Mouse (Mus musculus): ENCODE measurements around the gene Simc1. TPM values are rescaled to one million over a fixed set of nuclear protein-coding genes. Genes with fewer than 3 reads are reported as not detected.
A peak's percentile ranks its signal among the peaks of the same experiment; 100 is the strongest.

Gene Simc1
- total RNA-seq (2022), result 10 to 100 TPM; 13.5 to 56.8 (median 26.1) TPM

DNA sequence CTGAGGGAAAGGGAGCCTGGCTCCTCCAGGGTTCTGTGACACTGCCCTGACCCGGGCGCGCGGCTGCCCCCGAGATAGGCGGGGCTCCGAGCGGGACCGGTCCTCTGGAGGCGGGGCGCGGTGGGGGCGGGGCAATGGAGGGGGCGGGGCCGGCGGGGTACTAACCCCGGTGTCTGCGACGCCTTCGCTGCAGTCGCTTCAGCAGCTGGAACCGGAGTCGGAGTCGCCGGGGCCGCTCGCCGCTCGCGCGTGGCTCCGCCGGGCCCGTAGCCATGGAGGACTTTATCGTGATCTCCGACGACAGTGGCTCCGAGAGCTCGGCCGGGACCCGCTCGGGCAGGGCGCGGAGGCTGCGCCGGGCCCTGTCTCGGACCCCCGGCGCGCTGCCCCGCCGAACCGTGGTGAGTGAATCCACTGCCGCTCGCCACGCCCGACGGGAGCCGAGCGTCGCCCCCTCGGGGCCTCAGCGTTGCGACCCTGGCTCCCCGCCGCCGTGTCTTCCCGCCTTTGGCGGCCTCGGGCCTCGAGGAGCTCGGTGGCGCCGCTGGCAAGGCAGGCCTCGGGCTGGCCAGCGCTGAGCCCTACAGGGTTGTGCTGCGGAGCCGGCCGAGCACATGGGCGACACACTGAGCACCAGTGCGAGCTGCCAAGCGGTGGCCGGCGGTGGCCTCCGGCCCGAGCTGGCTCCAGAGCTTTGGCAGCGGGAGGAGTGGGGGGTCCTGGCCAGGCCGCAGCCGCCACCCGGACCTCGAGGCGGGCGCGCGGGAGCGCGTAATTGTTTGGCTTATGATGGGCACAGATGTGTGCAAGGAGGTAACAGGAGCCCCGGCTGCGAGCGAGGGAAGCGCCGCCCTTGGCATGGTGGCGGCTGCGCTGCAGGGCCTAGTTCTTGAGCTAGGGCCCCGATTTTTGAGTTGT, at the start of gene Simc1:
Gene Simc1 (plus strand): TSS at position 176 of the 918 bp plus-strand sequence.
- peak; percentile 71 for DNase-seq

DNA sequence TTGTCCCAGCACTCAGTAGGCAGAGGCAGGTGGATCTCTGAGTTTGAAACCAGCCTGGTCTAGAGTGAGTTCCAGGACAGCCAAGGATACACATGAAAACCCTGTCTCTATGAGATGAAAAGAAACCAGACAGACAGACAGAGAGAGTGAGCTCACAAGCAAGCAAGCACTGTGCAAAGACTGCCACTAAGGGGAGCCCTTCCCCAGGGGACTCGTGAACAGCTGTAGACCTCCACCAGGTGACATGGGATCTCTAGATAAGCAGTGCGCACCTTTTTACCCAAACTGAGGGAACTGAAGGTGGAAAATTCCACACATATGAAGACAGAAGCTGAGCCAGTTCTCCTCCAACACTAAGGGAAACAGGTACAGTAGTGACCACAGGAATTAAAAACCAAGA, 46.5 kb upstream of the Simc1 start:
- no peak for DNase-seq

DNA sequence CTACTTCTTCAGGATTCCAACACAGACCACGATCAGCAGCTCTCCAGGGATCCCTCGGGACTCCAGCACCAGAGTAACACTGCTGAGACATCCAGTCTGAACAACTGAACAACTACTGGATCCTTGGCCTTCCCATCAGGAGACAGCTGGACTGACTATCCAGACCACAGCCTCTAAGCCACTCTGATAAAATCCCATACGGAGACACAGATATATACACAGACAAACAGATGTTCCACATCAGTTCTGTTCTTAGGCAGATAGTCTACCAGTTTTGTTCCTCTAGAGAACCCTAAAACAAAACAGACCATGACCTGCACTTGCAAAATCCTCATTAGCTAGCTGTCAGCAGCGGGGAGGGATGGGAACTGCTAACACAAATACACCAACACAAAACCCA, 44.3 kb upstream of the Simc1 start:
- DNase-seq, result no peak

DNA sequence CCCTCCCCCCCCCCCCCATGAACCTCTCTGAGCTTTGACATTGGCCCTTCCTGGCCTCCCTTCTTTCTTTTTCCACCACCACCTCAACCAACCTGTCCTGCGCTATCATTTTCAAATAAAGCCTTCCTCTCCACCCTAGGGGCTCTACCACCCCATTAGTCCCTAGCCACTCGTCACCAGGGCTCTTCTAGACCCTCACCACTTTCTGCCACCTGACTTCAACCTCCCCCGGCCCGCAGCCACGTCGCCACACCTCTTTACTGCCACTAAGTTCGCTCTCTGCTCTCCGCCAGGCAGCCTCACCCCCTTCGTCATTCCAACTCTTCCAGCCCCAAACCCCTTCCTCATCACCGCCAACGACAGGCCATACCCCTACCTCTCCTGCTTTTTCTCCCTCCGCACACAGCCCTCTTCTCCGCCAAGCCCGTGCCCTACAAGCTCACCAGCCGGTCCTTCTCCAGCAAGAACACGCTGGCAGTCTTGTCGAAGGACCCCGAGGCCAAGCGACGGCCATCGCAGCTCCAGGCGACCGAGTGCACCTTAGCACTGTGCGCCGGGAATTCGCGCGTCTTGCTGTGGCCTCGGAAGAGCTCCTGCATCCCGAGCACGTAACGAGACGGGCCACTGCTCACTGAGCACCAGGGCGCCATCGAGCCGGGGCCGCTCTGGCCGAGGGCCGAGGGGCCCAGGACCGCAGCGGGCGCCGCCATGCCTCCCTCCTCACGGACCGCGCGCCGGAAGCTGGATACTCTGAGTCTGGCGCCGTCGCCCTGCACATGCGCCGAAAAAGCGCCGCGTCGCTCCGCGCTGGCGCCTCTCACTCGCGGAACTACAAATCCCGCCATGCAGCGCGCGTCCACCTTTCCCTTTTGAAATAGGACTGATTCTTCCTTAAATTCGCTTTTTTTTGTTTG, 35.2 kb upstream of the Simc1 start, which contains the start of gene Thoc3:
Gene Thoc3 (minus strand): TSS at position 752 of the 914 bp plus-strand sequence.
- peak; percentile 87 for DNase-seq

DNA sequence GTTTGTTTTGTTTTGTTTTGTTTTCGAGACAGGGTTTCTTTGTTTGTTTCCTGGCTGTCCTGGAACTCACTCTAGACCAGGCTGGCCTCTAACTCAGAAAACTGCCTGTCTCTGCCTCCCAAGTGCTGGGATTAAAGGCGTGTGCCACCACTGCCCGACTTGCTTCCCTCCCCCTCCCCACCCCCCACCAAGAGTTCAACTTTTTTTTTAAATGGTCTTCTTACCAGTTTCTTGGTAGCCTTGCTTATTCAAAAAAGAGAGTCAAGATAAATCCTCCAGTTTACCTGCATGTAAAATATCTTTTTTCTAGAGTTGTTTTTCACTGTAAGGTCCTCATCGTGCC, 34.6 kb upstream of the Simc1 start:
- DNase-seq, result no peak

DNA sequence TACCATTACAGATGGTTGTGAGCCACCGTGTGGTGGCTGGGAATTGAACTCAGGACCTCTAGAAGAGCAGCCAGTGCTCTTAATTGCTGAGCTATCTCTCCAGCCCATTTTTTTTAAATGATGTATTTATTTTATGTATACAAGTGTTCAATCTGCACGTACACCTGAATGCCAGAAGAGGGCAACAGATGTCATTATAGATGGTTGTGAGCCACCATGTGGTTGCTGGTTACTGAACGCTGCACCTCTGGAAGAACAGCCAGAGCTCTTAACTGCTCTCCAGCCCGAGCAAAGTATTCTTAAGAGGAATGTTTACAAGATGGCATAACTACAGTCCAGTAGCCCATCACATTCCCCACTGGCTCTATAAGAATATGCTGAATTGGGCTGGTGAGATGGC, 31.6 kb upstream of the Simc1 start:
- no peak for DNase-seq

DNA sequence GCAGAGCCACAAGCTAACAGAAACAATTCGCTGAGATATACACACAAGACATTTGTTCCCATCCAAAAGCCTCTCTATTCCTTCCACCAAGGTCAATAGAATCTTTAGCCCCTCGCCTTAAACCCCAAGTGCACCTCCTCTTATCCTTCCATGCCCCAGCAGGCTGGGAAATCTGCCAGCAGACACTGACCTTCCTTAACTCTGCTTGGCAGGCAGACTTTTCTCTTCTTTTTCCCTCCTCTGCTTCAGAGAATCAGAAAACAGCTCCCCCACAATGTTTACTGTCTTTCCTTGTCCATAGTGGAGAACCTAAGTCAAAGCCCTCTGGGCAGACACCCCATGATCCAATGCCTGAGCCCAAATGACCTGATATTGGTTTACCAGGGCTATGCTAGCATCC, 28.6 kb upstream of the Simc1 start:
- no peak for DNase-seq

DNA sequence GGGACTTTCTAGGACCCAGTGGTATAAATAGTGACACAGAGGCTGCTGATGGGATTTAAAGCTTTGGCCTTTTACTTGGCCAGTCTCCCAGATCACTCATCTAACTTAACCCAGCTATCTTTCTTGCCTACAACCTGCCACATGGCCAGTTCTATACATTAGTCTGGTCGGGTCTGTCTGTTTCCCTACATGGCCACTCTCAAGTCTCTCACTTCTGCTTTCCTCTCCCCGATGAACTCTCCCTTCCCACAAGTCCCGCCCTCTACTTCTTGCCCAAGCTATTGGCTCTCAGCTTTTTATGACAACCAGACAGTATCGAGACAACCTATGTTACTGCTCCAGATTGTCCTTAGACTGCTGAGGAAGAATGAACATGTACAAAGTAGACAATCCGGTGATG, 27.9 kb upstream of the Simc1 start:
- DNase-seq, result no peak

DNA sequence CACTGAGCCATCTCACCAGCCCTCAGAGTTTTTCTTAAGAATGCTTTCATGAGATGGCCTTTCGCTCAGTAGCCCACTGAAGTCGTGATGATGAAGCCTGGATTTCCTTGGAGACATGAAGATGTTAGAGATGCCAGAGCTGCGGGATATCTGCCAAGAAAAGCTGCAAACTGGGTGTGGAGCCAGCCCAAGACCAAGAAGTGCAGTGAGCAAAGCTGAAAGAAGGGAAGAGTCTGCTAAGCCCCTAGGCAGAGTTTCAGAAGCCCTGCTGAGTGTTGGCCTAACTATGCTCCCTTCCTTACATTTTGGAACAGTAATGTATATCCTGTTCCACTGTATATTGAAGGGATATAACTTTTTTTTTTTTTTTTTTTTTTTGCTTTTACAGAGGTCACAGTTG, 24.3 kb upstream of the Simc1 start:
- DNase-seq, result no peak

DNA sequence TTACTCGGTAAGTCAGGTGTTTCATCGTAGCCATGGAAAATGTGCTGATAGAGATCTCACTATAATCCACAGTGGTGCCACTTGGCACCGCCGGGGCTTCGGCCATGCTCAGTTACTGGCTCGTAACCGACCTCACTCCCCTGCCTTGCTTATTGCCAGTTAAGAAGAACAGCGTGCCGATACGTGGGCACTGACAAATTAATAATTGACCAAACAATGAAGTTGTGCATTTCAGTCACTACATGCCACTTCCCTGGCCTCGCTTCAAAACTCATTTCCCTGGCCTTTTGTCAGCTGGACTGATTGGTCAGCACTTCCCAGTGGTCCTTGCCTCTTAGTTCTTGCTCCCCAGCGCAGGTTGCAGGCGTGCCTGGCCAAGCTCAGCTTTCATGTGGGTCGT, 22.1 kb upstream of the Simc1 start:
- no peak for DNase-seq

DNA sequence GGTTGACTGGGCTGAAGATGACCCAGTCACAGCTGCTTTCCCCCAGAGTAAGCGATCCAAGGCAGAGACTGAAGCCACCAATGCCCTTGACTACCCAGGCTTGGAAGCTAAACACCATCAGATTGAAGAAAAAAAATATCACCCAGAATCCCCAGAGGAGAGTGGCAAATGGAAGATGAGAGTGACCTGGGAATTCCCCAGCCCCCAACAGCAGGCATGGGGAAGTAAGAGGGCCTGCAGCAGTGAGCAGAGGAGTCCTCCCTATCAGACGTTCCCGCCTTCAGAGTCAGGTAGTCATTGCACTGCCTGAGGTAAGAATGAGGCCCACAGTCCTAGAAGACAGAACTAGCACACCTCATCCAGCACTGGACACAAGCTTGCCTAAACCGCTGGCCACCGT, 13.2 kb upstream of the Simc1 start:
- DNase-seq, result no peak

DNA sequence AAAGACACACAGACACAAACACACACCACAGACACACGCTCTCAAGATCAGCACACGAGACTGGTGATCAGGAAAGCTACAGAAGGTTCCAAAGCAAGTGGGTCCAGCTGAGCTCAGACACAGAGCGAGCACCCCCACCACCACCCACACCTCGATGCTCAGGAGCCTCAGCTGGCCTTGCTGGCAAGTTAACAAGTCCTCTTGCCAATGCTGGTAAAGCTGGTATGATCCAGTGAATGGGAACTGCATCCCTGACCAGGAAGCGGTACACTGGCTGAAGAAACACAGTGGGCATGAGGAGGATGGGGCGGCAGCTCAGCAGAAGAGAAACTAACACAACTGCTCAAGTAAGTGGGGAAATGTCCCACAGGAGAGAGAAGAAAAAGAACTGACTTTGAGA, 12.2 kb upstream of the Simc1 start:
- no peak for DNase-seq

DNA sequence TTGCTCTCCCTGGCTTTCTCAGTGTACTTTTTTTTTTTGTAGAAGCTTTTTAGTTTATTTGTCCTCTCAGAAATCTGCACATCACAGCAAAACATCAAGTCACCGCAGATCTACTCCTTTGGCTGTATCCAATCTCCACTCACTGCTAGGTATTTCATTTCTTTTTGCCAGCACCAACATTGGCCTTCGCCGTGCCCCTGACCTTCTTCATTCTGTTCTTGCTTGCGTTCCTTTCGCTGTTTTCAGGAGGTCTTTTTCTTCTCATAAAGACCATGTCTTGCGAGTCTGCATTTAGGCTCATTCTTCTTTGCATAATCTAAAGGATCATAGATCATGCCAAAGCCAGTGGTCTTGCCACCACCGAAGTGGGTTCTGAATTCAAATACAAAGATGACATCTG, 4.0 kb upstream of the Simc1 start:
- peak; percentile 21 for DNase-seq

DNA sequence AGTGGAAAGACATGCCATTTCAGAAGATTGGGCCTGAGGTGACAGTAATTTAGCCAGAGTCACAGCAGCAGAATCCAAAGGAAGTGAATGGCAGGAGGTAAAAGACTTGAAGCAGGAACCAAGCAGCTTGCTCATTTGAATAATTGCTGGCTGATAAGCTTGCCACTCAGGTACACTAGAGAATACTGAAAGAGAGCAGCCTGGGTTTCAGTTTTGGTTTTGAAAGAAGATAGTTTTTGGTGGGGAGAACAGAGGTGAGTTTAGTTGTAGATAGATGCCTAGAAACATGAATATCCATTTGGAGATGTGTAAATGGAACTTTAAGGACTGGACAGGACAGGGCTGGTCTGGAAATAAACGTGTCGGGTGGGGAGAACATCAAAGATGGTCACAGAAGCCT, 2.2 kb upstream of the Simc1 start:
- no peak for DNase-seq

DNA sequence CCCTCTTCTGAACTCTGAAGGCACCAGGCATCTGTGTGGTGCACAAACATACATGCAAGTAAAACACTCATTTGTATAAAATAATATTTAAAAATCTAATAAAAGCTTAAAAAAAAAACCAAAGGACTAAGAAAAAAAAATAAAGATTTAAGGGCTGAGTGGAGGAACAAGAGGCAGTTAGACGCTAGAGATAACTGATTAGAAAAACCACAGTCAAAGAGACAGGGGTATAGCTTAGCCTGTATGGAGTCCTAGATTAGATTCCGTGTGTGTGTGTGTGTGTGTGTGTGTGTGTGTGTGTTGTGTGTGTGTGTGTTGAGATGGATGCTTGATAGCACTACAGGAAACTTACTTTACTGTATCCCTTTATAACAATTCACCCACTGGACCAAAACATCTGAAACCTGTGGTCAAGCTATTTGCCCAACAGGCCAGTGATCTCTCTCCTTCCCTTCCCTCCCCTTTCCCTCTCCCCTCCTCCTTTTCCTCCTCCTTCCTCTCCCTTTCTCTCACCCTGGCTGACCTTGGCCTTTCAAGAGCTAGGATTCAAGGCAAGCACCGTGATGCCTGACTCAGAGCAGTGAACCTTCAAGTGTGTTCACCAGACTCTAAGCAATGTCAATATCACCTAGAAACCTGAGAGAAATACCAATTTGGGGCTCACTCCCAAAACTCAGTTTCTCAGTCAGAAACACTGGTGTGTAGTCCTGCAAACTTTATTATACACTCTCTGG, 1.5 kb upstream of the Simc1 start:
- peak; percentile 43 for DNase-seq

DNA sequence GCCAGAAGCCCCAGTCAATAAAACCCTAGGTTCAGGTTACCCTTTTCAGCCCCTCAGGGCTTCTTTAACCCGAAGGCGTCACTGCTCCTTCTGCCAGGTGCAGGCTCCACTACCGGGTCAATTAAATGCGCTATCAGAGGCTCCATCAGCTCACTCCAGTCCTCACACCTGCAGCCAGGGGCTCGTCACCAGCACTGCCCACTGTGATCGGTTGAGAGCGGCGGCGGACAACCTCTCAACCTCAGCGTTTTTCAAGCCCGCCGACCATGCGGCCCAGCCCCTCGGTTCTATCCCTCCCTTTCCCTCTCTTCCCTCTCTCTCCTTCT, 338 bp upstream of the Simc1 start:
- DNase-seq, result no peak

DNA sequence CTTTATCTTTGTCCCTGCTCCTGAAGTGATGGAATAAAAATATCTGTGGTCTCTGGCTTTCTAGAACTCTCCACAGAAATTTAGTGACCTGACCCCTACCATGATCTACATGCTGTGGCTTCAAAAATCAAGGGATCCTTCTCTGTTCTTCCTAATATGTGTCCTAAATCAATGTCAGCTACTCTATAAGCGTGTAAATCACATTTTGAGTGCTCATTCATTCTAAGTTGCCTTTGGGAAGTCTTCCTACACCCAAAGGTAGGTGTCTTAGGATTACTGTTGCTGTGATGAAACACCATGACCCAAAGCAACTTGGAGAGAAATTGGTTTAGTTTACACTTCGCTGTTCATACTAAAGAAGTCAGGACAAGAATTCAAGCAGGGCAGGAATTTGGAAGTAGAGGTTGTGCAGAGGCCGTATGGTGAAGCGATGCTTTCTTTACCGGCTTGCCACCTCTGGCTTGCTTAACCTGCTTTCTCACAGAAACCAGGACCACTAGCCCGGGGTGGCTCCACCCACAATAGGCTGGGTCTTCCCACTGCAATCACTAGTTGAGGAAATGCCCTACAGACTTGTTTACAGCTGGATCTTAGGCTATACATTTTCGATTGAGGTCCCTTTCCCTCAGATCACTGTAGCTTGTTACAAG, 1.2 kb downstream of the Simc1 start:
- no peak for DNase-seq

DNA sequence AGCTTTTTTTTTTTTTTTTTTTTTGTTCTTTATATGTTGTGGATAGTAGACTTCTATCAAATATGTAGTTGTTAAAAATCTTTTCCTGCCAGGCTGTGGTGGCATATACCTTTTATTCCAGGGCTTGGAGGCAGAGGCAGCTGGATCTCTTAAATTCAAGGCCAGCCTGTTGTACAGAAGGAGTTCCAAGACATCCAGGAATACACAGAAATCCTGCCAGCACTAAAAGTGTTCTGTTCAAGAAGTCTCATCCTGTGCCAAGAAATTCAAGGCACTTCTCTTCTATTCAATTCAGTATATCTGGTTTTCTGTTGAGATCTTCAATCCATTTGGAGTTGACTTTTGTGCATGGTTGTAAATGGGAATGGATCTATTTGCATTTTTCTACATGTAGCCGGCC, 2.3 kb downstream of the Simc1 start:
- DNase-seq, result no peak

DNA sequence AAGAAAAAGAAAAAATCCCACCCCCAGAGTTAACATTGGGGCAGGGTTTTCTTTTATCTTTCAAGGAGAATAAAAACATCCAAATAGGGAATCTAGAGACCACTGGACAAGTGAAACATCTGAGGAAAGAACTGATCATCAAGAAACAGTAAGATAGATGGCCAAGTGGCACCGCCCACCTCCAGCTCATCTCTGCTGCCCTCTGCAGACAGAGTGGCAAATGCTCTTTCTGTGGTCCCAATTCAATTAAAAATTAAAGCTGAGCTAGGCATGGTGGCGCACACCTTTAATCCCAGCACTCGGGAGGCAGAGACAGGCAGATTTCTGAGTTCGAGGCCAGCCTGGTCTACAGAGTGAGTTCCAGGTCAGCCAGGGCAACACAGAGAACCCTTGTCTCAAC, 16.6 kb downstream of the Simc1 start:
- DNase-seq, result no peak

DNA sequence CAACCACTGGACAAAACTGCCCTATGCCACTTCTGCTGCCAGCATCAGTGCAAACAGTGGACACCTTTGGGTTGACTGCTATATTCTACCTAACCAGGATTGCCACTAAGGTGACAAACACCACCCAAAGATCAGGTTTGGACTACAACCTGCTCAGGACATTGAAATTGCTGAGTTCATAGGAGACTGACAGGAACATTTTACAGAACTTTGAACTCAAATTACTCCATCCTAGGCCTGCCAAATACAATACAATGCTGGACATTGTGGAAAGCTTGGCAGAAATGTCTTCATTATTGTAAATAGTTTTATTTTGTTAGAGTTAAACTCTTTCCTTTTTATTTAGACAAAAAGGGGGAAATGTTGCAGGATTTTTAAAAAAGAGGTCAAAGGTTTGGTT, 17.6 kb downstream of the Simc1 start:
- no peak for DNase-seq

DNA sequence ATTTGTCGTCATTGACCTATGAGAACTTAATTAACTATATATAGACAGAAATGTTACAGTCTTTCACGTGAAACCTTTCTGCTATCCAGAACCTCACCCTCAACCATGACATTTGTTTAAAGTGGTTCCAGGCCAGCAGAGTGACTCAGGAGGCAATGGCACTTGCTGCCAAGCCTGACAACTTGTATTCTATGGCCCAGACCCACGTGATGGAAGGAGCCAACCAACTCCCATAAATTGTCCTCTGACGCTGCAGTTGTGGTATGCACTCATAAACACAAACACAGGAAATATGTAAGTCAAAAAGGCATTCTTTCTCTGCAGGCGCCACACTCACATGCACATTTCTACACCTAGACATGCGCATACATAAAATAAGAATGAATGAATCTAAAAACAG, 23.6 kb downstream of the Simc1 start:
- DNase-seq, result peak; percentile 34

DNA sequence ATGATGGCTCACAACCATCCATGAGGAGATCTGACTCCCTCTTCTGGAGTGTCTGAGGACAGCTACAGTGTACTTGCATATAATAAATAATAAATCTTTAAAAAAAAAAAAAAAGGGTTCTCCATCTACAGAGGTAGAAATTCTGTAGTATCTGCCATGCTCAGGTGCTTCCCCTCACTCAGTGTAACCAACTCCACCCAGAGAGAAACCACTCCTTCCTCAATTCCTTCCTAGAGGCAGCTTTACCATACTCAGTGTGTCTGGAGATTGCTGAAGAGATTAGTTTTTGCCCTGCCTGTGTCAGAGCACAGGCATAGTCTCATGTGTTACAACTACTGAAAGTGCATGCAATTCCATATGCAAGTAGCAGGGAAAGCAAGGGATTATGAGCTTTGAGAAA, 28.6 kb downstream of the Simc1 start:
- no peak for DNase-seq

DNA sequence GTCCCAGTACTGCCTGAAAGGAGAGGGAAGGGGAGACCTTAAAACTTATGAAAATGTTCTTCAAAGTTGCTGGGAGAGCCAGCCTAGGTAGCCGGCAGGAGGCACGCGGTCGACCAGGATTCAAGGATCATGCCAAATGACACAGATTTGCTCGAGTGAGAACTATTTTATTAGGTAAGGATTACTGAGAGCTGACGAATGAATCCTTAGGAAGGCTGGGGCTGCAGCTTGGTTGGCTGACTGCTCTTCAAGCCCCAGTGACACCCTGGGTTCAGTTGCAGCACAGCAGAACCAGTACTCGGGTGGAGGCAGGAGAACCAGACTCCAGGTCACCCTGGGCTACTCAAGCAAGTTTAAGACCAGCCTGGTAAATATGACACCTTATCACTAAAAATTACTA, 44.5 kb downstream of the Simc1 start:
- DNase-seq, result no peak

Measured in adrenal gland, adult 8-10 months (tissue).